Mouse (Mus musculus): ENCODE results near the gene Gm7075. TPM values are rescaled to one million over a fixed set of nuclear protein-coding genes. Genes with fewer than 3 reads are reported as not detected.
"Not testable (repeated sequence)": the region's sequence is repeated elsewhere in the genome, so short reads cannot be mapped to it uniquely, and the experiment has no call there.

Gene Gm7075
- total RNA-seq (2014; rRNA removed), result not detected in 2 replicates
- polyA plus RNA-seq (2015; fragmentation: Nextera tagmentation; extraction: Ambion mirVana), result not detected in 2 replicates

- H3K36me3 ChIP-seq (ENCODE audit: insufficient read depth, low read length), result no peaks in the 10 kb centered on the region
- H3K9ac ChIP-seq (replicated peaks; ENCODE audit: low read length), result no peak within 1 kb of the TSS
- WGBS, result 88% methylated on average over 18 of the region's 18 CpGs
Observed at GRCm38 (mm10) chr10:63421739-63422735, at the start of gene Gm7075. TSS of gene Gm7075 (minus strand) at chr10:63421789.

GRCm38 (mm10) chr10:63460935-63461334 lies 39.3 kb upstream of the Gm7075 start:
- Histone ChIP-seq H3K9me3 (ENCODE audit: low read length) (no peaks in the 10 kb centered on the region), H3K27me3 (ENCODE audit: insufficient read depth, low read length) (no peaks in the 10 kb centered on the region), H3K4me3 (ENCODE audit: low read length) (no peak overlapping the region), H3K4me1 (ENCODE audit: insufficient read depth, low read length) (no peaks in the 10 kb centered on the region), H3K9ac (replicated peaks; ENCODE audit: low read length) (no peak overlapping the region), H3K4me2 (ENCODE audit: low read depth, low read length) (no peak overlapping the region), H3K27ac (no peak overlapping the region), H3K36me3 (ENCODE audit: insufficient read depth, low read length) (no peaks in the 10 kb centered on the region)
- TF ChIP-seq CTCF (IDR thresholded peaks at IDR 0.05; ENCODE audit: low read depth), result no peak
- ATAC-seq, result no peak
- WGBS, result 43% methylated on average over 5 of the region's 5 CpGs
- DNase-seq (ENCODE audit: low spot score), result no peak

More at GRCm38 (mm10) chr10:63421739-63422735, at the start of gene Gm7075:
- Histone ChIP-seq H3K4me2 (ENCODE audit: low read depth, low read length) (no peak within 1 kb of the TSS), H3K4me3 (ENCODE audit: low read length) (no peak within 1 kb of the TSS), H3K27ac (no peak within 1 kb of the TSS), H3K4me1 (ENCODE audit: insufficient read depth, low read length) (no peaks in the 10 kb centered on the region), H3K9me3 (ENCODE audit: low read length) (no peaks in the 10 kb centered on the region), H3K27me3 (ENCODE audit: insufficient read depth, low read length) (no peaks in the 10 kb centered on the region)
- TF ChIP-seq CTCF (IDR thresholded peaks at IDR 0.05; ENCODE audit: low read depth), result no peak
- DNase-seq (ENCODE audit: low spot score) (peak; percentile 33), ATAC-seq (0 out of 2 replicates have a peak, but pooled peaks have one; percentile 51)

GRCm38 (mm10) chr10:63457292-63458128 lies 35.9 kb upstream of the Gm7075 start:
- H3K36me3 ChIP-seq (ENCODE audit: insufficient read depth, low read length), result no peaks in the 10 kb centered on the region
- no peak overlapping the region for H3K4me3 ChIP-seq (ENCODE audit: low read length)
- H3K4me2 ChIP-seq (ENCODE audit: low read depth, low read length), result no peak overlapping the region
- DNase-seq (ENCODE audit: low spot score) (no peak), ATAC-seq (no peak)
- H3K9me3 ChIP-seq (ENCODE audit: low read length), result no peaks in the 10 kb centered on the region
- WGBS, result 83% methylated on average over 17 of the region's 17 CpGs
- TF ChIP-seq CTCF (IDR thresholded peaks at IDR 0.05; ENCODE audit: low read depth), result no peak
- H3K4me1 ChIP-seq (ENCODE audit: insufficient read depth, low read length), result no peaks in the 10 kb centered on the region
- H3K9ac ChIP-seq (replicated peaks; ENCODE audit: low read length), result no peak overlapping the region
- no peak overlapping the region for H3K27ac ChIP-seq
- H3K27me3 ChIP-seq (ENCODE audit: insufficient read depth, low read length), result no peaks in the 10 kb centered on the region

GRCm38 (mm10) chr10:63455110-63455878 lies 33.7 kb upstream of the Gm7075 start:
- WGBS, result 32% methylated on average over 8 of the region's 8 CpGs
- H3K27ac ChIP-seq, result no peak overlapping the region
- no peaks in the 10 kb centered on the region for H3K36me3 ChIP-seq (ENCODE audit: insufficient read depth, low read length)
- H3K9ac ChIP-seq (replicated peaks; ENCODE audit: low read length), result no peak overlapping the region
- 0 out of 2 replicates have a peak, but pooled peaks have one; percentile 51 for ATAC-seq
- H3K4me2 ChIP-seq (ENCODE audit: low read depth, low read length), result no peak overlapping the region
- no peaks in the 10 kb centered on the region for H3K27me3 ChIP-seq (ENCODE audit: insufficient read depth, low read length)
- peak; percentile 33 for TF ChIP-seq CTCF (IDR thresholded peaks at IDR 0.05; ENCODE audit: low read depth)
- H3K9me3 ChIP-seq (ENCODE audit: low read length), result no peaks in the 10 kb centered on the region
- no peak overlapping the region for H3K4me3 ChIP-seq (ENCODE audit: low read length)
- DNase-seq (ENCODE audit: low spot score), result peak; percentile 70
- H3K4me1 ChIP-seq (ENCODE audit: insufficient read depth, low read length), result no peaks in the 10 kb centered on the region

- no peaks in the 10 kb centered on the region for H3K9me3 ChIP-seq (ENCODE audit: low read length)
- no peak for TF ChIP-seq CTCF (IDR thresholded peaks at IDR 0.05; ENCODE audit: low read depth)
Observed at GRCm38 (mm10) chr10:63453926-63454325, 32.3 kb upstream of the Gm7075 start.

GRCm38 (mm10) chr10:63444602-63445387 lies 23.2 kb upstream of the Gm7075 start:
- H3K27ac ChIP-seq; ATAC-seq; H3K9me3 ChIP-seq (ENCODE audit: low read length); H3K36me3 ChIP-seq (ENCODE audit: insufficient read depth, low read length); H3K9ac ChIP-seq (replicated peaks; ENCODE audit: low read length); H3K4me1 ChIP-seq (ENCODE audit: insufficient read depth, low read length); H3K4me2 ChIP-seq (ENCODE audit: low read depth, low read length); H3K27me3 ChIP-seq (ENCODE audit: insufficient read depth, low read length); DNase-seq (ENCODE audit: low spot score); H3K4me3 ChIP-seq (ENCODE audit: low read length): not testable (repeated sequence)
- WGBS, result 91% methylated on average over 13 of the region's 13 CpGs

More at GRCm38 (mm10) chr10:63453926-63454325, 32.3 kb upstream of the Gm7075 start:
- DNase-seq (ENCODE audit: low spot score) (no peak), ATAC-seq (no peak)
- H3K36me3 ChIP-seq (ENCODE audit: insufficient read depth, low read length), result no peaks in the 10 kb centered on the region
- no peak overlapping the region for H3K4me3 ChIP-seq (ENCODE audit: low read length)
- H3K4me2 ChIP-seq (ENCODE audit: low read depth, low read length), result no peak overlapping the region
- H3K9ac ChIP-seq (replicated peaks; ENCODE audit: low read length), result no peak overlapping the region
- H3K27me3 ChIP-seq (ENCODE audit: insufficient read depth, low read length), result no peaks in the 10 kb centered on the region
- no peaks in the 10 kb centered on the region for H3K4me1 ChIP-seq (ENCODE audit: insufficient read depth, low read length)
- 92% methylated on average over 4 of the region's 4 CpGs for WGBS
- H3K27ac ChIP-seq, result no peak overlapping the region

Data from hindbrain, postnatal 0 days (tissue).